Mouse (Mus musculus) intestine, embryonic 14.5 days (tissue): ENCODE data around the gene Cpne4. TPM values are rescaled to one million over a fixed set of nuclear protein-coding genes. Genes with fewer than 3 reads are reported as not detected.

Source experiments
- ATAC-seq: fragments of 200-750 bp; cut with Nextera tagmentation; replicated peaks from 2 replicates; pipeline ENCODE4 v1.8.0; 2017; ENCODE audit warnings: low read depth, moderate number of reproducible peaks, moderate TSS enrichment, moderate library complexity; ENCODE audit not compliant: low FRiP score, low TSS enrichment
- DNase-seq: peaks from one replicate; pipeline ENCODE4 v3.0.0-alpha.2; 2018; ENCODE audit warnings: low spot score
- H3K27ac ChIP-seq: fragments of 300-500 bp; sonication (generic); 2 replicates; pipeline ENCODE4 v1.5.1; 2014; ENCODE audit warnings: low read depth, mild to moderate bottlenecking, control low read depth
- H3K27me3 ChIP-seq: fragments of 300-500 bp; sonication (generic); replicated peaks from 2 replicates; pipeline ENCODE4 v1.6.1; 2014; ENCODE audit warnings: low read length, control low read depth; ENCODE audit not compliant: control insufficient read depth, insufficient read depth
- H3K36me3 ChIP-seq: fragments of 300-500 bp; sonication (generic); 2 replicates; pipeline ENCODE4 v1.6.1; 2014; ENCODE audit warnings: low read length, control low read depth; ENCODE audit not compliant: control insufficient read depth, insufficient read depth
- H3K4me1 ChIP-seq: fragments of 300-500 bp; sonication (generic); replicated peaks from 2 replicates; pipeline ENCODE4 v1.6.1; 2014; ENCODE audit warnings: low read length, control low read depth, mixed read lengths; ENCODE audit not compliant: control insufficient read depth, insufficient read depth
- H3K4me2 ChIP-seq: fragments of 300-500 bp; sonication (generic); 2 replicates; pipeline ENCODE4 v1.6.1; 2014; ENCODE audit warnings: low read length
- H3K4me3 ChIP-seq: fragments of 300-500 bp; sonication (generic); 2 replicates; pipeline ENCODE4 v1.5.1; 2014; ENCODE audit warnings: low read depth, low read length, control low read depth, mixed read lengths
- H3K9ac ChIP-seq: fragments of 300-500 bp; sonication (generic); 2 replicates; pipeline ENCODE4 v1.6.1; 2014; ENCODE audit warnings: mild to moderate bottlenecking, low read length
- H3K9me3 ChIP-seq: fragments of 300-500 bp; sonication (generic); 2 replicates; pipeline ENCODE4 v1.6.1; 2016; ENCODE audit warnings: low read length, control low read depth; ENCODE audit not compliant: control insufficient read depth
- WGBS: fragments of 180-500 bp; shearing (Covaris S2); extraction: QIAGEN DNeasy Blood & Tissue Kit; methylation state at CpG from one replicate; pipeline ENCODE4 v1.1.7; 2014; 5-methylcytosine and 5-hydroxymethylcytosine counted together
- polyA plus RNA-seq: library from polyadenylated mRNA; unstranded; fragments of >200 nt; fragmentation: Nextera tagmentation; extraction: Ambion mirVana; gene quantifications from 2 replicates; pipeline ENCODE4 v1.2.1, GENCODE M21; 2014

The Cpne4 gene
- polyA plus RNA-seq, 1 experiment from 2014 or later = 1.3 TPM

GRCm38 (mm10) chr9:104581921-104582624, 35.0 kb downstream of the Cpne4 start:
- Histone ChIP-seq H3K4me2 (no peak overlapping the region), H3K9ac (no peak overlapping the region), H3K27ac (no peak overlapping the region), H3K27me3 (no peaks in the 10 kb centered on the region), H3K9me3 (no peaks in the 10 kb centered on the region), H3K4me3 (no peak overlapping the region), H3K36me3 (no peaks in the 10 kb centered on the region), H3K4me1 (no peaks in the 10 kb centered on the region)
- no peak for DNase-seq
- no peak for ATAC-seq
- 51% methylated on average over 6 of the region's 6 CpGs for WGBS

- no peaks in the 10 kb centered on the region for H3K36me3 ChIP-seq
- no peak overlapping the region for H3K9ac ChIP-seq
- no peaks in the 10 kb centered on the region for H3K9me3 ChIP-seq
- WGBS = 32% methylated on average over 6 of the region's 6 CpGs
- H3K4me3 ChIP-seq = no peak overlapping the region
- no peaks in the 10 kb centered on the region for H3K27me3 ChIP-seq
- no peak overlapping the region for H3K27ac ChIP-seq
- ATAC-seq (no peak), DNase-seq (no peak)
- no peaks in the 10 kb centered on the region for H3K4me1 ChIP-seq
- no peak overlapping the region for H3K4me2 ChIP-seq
Observed at GRCm38 (mm10) chr9:104582675-104583074, 35.6 kb downstream of the Cpne4 start.

GRCm38 (mm10) chr9:104594550-104594949, 47.5 kb downstream of the Cpne4 start:
- no peaks in the 10 kb centered on the region; the same call in 1 of the 2 replicates for H3K4me1 ChIP-seq
- DNase-seq (no peak), ATAC-seq (no peak)
- no peak overlapping the region for H3K4me2 ChIP-seq
- no peaks in the 10 kb centered on the region for H3K27me3 ChIP-seq
- 35% methylated on average over 5 of the region's 5 CpGs for WGBS
- no peak overlapping the region for H3K9ac ChIP-seq
- H3K36me3 ChIP-seq = no peaks in the 10 kb centered on the region
- no peak overlapping the region for H3K27ac ChIP-seq
- no peaks in the 10 kb centered on the region for H3K9me3 ChIP-seq
- H3K4me3 ChIP-seq = no peak overlapping the region

- no peaks in the 10 kb centered on the region for H3K36me3 ChIP-seq
- no peak for DNase-seq
- no peak overlapping the region for H3K4me3 ChIP-seq
- no peak for ATAC-seq
- no peaks in the 10 kb centered on the region; the same call in 1 of the 2 replicates for H3K4me1 ChIP-seq
- no peak overlapping the region for H3K9ac ChIP-seq
- H3K27ac ChIP-seq = no peak overlapping the region
- no peak overlapping the region for H3K4me2 ChIP-seq
- no peaks in the 10 kb centered on the region for H3K9me3 ChIP-seq
- 49% methylated on average over 2 of the region's 2 CpGs for WGBS
- no peaks in the 10 kb centered on the region for H3K27me3 ChIP-seq
Observed at GRCm38 (mm10) chr9:104594979-104595378, 47.9 kb downstream of the Cpne4 start.

- ATAC-seq (no peak), DNase-seq (no peak)
- Histone ChIP-seq H3K4me1 (no peaks in the 10 kb centered on the region), H3K4me3 (no peak overlapping the region), H3K9ac (no peak overlapping the region), H3K27ac (no peak overlapping the region), H3K4me2 (no peak overlapping the region), H3K9me3 (no peaks in the 10 kb centered on the region), H3K27me3 (no peaks in the 10 kb centered on the region), H3K36me3 (no peaks in the 10 kb centered on the region)
- 72% methylated on average over 6 of the region's 6 CpGs for WGBS
Observed at GRCm38 (mm10) chr9:104612523-104612922, 65.4 kb downstream of the Cpne4 start.

GRCm38 (mm10) chr9:104616691-104617090, 69.6 kb downstream of the Cpne4 start:
- Histone ChIP-seq H3K9me3 (no peaks in the 10 kb centered on the region), H3K4me2 (no peak overlapping the region), H3K4me1 (no peaks in the 10 kb centered on the region), H3K36me3 (no peaks in the 10 kb centered on the region), H3K27ac (no peak overlapping the region), H3K27me3 (no peaks in the 10 kb centered on the region), H3K4me3 (no peak overlapping the region), H3K9ac (no peak overlapping the region)
- DNase-seq = no peak
- 49% methylated on average over 6 of the region's 6 CpGs for WGBS
- no peak for ATAC-seq

GRCm38 (mm10) chr9:104623564-104623963, 76.5 kb downstream of the Cpne4 start:
- WGBS = 76% methylated on average over 4 of the region's 4 CpGs
- Histone ChIP-seq H3K27me3 (no peaks in the 10 kb centered on the region), H3K9ac (no peak overlapping the region), H3K4me1 (no peaks in the 10 kb centered on the region), H3K36me3 (no peaks in the 10 kb centered on the region), H3K4me3 (no peak overlapping the region), H3K4me2 (no peak overlapping the region), H3K27ac (no peak overlapping the region), H3K9me3 (no peaks in the 10 kb centered on the region)
- DNase-seq (no peak), ATAC-seq (no peak)

GRCm38 (mm10) chr9:104627816-104628215, 80.7 kb downstream of the Cpne4 start:
- H3K36me3 ChIP-seq = no peaks in the 10 kb centered on the region
- H3K9ac ChIP-seq = no peak overlapping the region
- no peak for ATAC-seq
- H3K4me3 ChIP-seq = no peak overlapping the region
- no peaks in the 10 kb centered on the region for H3K9me3 ChIP-seq
- H3K4me1 ChIP-seq = no peaks in the 10 kb centered on the region
- H3K4me2 ChIP-seq = no peak overlapping the region
- no peak for DNase-seq
- no peaks in the 10 kb centered on the region for H3K27me3 ChIP-seq
- 27% methylated on average over 7 of the region's 7 CpGs for WGBS
- H3K27ac ChIP-seq = no peak overlapping the region

GRCm38 (mm10) chr9:104629282-104629681, 82.2 kb downstream of the Cpne4 start:
- H3K4me3 ChIP-seq = no peak overlapping the region
- DNase-seq (no peak), ATAC-seq (no peak)
- H3K4me2 ChIP-seq = no peak overlapping the region
- 72% methylated on average over 7 of the region's 7 CpGs for WGBS
- no peaks in the 10 kb centered on the region for H3K9me3 ChIP-seq
- H3K36me3 ChIP-seq = no peaks in the 10 kb centered on the region
- no peak overlapping the region for H3K9ac ChIP-seq
- no peaks in the 10 kb centered on the region for H3K4me1 ChIP-seq
- H3K27ac ChIP-seq = no peak overlapping the region
- H3K27me3 ChIP-seq = no peaks in the 10 kb centered on the region
